Mouse (Mus musculus) right cerebral cortex, postnatal 25 days (tissue): ENCODE results near the gene Cdk17.
A peak's percentile ranks its signal among the peaks of the same experiment; 100 is the strongest.

Experiments used
- DNase-seq: peaks from one replicate; pipeline ENCODE4 v3.0.0; 2022

Gene Cdk17

GRCm38 (mm10) chr10:93231893-93232292, 71.2 kb downstream of the Cdk17 start:
- DNase-seq, result no peak

GRCm38 (mm10) chr10:93233665-93234194, 73.1 kb downstream of the Cdk17 start:
- no peak for DNase-seq

- no peak for DNase-seq
Measured at GRCm38 (mm10) chr10:93234692-93235091, 74.0 kb downstream of the Cdk17 start.

- no peak for DNase-seq
Measured at GRCm38 (mm10) chr10:93239201-93239806, 78.6 kb downstream of the Cdk17 start.

GRCm38 (mm10) chr10:93242208-93242607, 81.5 kb downstream of the Cdk17 start:
- DNase-seq, result peak; percentile 1

- DNase-seq, result no peak
Measured at GRCm38 (mm10) chr10:93242861-93243260, 82.2 kb downstream of the Cdk17 start.

- DNase-seq, result peak; percentile 4
Measured at GRCm38 (mm10) chr10:93244209-93244705, 83.6 kb downstream of the Cdk17 start.

GRCm38 (mm10) chr10:93246185-93246920, 85.7 kb downstream of the Cdk17 start:
- peak; percentile 3 for DNase-seq

- peak; percentile 14 for DNase-seq
Measured at GRCm38 (mm10) chr10:93247422-93247821, 86.7 kb downstream of the Cdk17 start.

- DNase-seq, result peak; percentile 9
Measured at GRCm38 (mm10) chr10:93247902-93248301, 87.2 kb downstream of the Cdk17 start.

- DNase-seq, result peak; percentile 8
Measured at GRCm38 (mm10) chr10:93248416-93248815, 87.7 kb downstream of the Cdk17 start.

- DNase-seq, result peak; percentile 8
Measured at GRCm38 (mm10) chr10:93249901-93250300, 89.2 kb downstream of the Cdk17 start.

- peak; percentile 2 for DNase-seq
Measured at GRCm38 (mm10) chr10:93250436-93251317, 90.0 kb downstream of the Cdk17 start.

- peak; percentile 9 for DNase-seq
Measured at GRCm38 (mm10) chr10:93251426-93251825, 90.8 kb downstream of the Cdk17 start.

- DNase-seq, result no peak
Measured at GRCm38 (mm10) chr10:93252661-93253060, 92.0 kb downstream of the Cdk17 start.

- DNase-seq, result no peak
Measured at GRCm38 (mm10) chr10:93253156-93253555, 92.5 kb downstream of the Cdk17 start.

GRCm38 (mm10) chr10:93255294-93255693, 94.6 kb downstream of the Cdk17 start:
- DNase-seq, result no peak

- DNase-seq, result no peak
Measured at GRCm38 (mm10) chr10:93259826-93260225, 99.2 kb downstream of the Cdk17 start.

GRCm38 (mm10) chr10:93261132-93261980, 100.7 kb downstream of the Cdk17 start:
- no peak for DNase-seq

- no peak for DNase-seq
Measured at GRCm38 (mm10) chr10:93261981-93262499, 101.4 kb downstream of the Cdk17 start.

GRCm38 (mm10) chr10:93263431-93263830, 102.8 kb downstream of the Cdk17 start:
- no peak for DNase-seq

- DNase-seq, result no peak
Measured at GRCm38 (mm10) chr10:93264001-93264400, 103.3 kb downstream of the Cdk17 start.
